Mouse (Mus musculus): ENCODE measurements at regions not wholly inside any gene's neighbourhood (a gene's known extent, or its start where the extent isn't known, plus 50 kb on each side); places are given as distances from the start of the nearest gene placed in this dataset.

DNA sequence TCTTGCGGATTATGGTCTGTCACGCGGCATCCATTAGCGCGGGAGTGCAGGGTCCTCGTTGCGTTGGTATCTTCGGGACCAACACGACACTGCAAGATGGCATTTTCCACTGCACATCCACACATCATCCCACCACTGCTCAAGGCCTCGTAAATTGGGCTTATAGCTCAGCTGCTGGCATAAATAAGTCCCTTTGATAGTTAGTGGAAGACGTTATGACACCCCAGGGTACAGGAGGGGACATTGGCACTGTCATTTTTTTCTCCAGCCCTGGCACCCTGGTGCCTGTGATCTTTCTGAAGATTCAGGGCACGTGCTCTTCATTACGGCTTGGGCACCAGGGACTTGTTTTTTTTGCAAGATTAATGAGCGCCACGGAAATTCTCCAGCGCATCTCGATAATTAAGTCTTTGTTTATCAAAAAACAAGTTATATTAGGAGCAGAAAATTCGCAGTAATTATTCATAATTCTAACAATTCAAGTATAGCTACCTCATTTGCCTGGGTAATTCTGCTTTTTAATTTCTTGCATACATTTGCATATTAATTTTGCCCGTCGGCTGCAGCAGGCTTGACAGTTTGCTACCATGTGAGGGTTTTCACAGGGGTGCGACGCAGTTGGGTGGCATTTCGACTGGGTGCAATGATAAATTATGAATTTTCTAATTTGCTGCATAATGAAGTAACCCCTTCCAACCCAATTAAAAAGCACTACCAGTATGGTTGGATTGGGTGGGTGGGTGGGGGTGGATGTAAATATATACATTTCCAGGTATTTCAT is 119.1 kb downstream of the Vrk1 start:
- no peak for DNase-seq (ENCODE audit: low read depth, low spot score)
- WGBS = 90% methylated on average over 23 of the region's 23 CpGs

- WGBS = 75% methylated on average over 11 of the region's 11 CpGs
- DNase-seq (ENCODE audit: low read depth, low spot score) = no peak
Observed at GRCm38 (mm10) chr12:106130071-106130676, 120.1 kb downstream of the Vrk1 start.

DNA sequence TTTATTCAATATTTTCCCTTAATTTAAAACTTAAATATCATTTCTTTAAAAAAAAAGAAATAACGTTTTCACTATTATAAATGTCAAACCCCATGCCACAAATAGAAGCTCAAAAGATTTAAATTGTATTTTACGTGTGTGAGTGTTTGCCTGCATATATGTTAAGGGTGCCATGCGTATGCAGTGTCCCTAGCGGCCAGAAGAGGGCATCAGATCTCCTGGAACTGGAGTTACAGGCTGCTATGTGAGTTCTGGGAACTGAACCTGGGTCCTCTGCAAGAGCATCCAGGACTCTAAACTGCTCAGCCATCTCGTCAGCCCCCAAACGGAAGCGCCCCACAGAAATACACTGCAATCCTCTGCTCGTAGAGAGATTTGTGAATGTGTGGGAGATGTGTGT is 122.7 kb downstream of the Vrk1 start:
- WGBS = 89% methylated on average over 8 of the region's 8 CpGs

DNA sequence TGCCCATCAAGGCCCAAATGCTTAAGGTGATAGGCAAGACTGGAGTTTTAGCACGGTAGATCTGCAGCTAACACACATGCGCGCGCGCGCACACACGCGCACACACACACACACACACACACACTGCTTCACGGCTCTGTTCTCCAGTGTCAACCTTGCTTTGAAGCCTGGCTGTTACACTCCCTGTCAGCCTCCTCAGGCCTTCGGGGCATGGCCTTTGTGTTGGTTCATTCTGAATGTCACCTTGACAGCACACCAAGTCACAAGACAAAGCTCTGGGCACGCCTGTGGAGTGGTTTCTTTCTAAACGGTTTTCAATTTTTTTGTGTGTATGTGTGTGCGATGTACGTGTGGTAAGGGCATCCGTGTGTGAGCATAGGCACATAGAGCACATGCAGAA is 128.4 kb downstream of the Vrk1 start:
- no peak for DNase-seq (ENCODE audit: low read depth, low spot score)
- 85% methylated on average over 15 of the region's 15 CpGs for WGBS

More for the DNA sequence above, 122.7 kb downstream of the Vrk1 start:
- no peak for DNase-seq (ENCODE audit: low read depth, low spot score)

DNA sequence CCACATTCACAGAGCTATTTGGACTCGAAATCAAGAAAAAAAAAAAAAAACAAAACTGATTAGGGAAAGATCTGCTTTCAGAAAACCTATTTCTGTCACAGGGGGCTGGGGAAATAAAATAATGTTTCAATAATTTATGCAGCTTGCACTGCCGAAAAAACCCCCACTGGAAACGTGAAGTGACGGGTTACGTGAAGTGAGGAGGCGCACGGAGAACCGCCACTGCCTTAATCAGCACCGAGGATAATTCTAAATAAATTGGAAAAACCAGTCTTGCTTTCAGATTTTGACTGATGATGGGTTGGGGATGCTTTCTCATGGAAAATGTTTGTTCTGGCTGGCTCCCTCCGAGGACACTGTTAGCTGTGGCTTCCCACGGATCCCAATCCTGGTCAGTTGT is 129.5 kb downstream of the Vrk1 start:
- no peak for DNase-seq (ENCODE audit: low read depth, low spot score)
- 81% methylated on average over 11 of the region's 11 CpGs for WGBS

GRCm38 (mm10) chr12:106139927-106140326 is 129.9 kb downstream of the Vrk1 start:
- DNase-seq (ENCODE audit: low read depth, low spot score) = no peak
- WGBS = 69% methylated on average over 5 of the region's 5 CpGs

DNA sequence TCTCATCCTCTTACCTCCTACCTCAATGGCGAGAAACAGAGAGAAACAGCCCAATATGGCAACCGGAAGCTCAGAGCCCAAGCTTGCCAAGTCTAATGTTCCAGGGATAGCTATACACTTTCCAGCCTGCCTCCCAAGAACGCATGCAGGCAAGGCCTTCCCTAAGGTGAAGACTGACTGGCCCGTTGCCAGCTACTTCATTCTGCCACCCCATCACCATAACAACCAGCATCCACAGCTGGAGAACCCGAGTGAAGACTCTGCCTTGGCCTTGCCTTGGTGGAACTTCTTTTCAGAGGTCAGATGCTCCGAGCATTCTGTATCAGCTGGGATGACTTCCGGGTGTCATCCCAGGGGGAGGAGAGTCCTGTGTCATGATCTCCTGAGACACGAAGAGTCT is 130.6 kb downstream of the Vrk1 start:
- 76% methylated on average over 8 of the region's 8 CpGs for WGBS
- no peak for DNase-seq (ENCODE audit: low read depth, low spot score)

DNA sequence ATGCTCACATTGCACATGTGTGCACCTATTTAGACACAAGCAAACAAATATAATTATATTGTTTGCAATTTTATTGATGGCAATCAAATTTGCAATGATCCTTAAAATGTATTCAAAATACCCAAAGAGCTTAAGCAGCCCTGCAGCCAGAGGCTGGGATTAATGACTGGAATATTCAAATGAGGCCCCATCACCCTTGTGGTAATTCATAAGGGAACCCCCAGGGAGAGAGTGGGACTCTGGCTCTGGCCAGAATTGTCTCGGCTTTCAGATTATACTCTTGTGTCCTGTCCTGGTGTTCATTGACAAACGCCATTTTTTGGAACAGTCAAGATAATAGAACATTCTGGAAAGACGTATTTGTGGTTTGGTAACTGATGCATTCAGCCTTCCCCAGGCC is 133.5 kb downstream of the Vrk1 start:
- 90% methylated on average over 3 of the region's 3 CpGs for WGBS

GRCm38 (mm10) chr12:106156837-106157236 is 146.8 kb downstream of the Vrk1 start:
- DNase-seq (ENCODE audit: low read depth, low spot score) = no peak
- 59% methylated on average over 6 of the region's 6 CpGs for WGBS

More for the DNA sequence above, 133.5 kb downstream of the Vrk1 start:
- DNase-seq (ENCODE audit: low read depth, low spot score) = no peak

- no peak for DNase-seq (ENCODE audit: low read depth, low spot score)
- 56% methylated on average over 4 of the region's 4 CpGs for WGBS
Observed at GRCm38 (mm10) chr12:106157827-106158226, 147.8 kb downstream of the Vrk1 start.

DNA sequence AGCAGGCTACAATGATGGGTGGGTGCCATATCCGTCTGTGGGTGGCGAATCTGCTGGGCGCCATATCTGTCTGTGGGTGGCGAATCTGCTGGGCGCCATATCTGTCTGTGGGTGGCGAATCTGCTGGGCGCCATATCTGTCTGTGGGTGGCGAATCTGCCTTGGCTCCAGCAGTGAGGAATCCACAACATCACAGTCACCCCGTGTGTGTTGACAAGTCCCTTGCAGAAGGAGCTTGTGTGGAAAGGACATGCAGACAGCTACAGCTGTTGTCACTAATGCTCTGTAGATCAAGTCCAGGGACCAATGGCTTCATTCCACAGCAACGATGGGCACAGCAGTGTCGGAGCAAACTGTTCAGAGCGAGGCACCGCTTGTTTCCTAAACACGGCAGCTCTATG is 148.6 kb downstream of the Vrk1 start:
- 91% methylated on average over 14 of the region's 14 CpGs for WGBS
- DNase-seq (ENCODE audit: low read depth, low spot score) = no peak

DNA sequence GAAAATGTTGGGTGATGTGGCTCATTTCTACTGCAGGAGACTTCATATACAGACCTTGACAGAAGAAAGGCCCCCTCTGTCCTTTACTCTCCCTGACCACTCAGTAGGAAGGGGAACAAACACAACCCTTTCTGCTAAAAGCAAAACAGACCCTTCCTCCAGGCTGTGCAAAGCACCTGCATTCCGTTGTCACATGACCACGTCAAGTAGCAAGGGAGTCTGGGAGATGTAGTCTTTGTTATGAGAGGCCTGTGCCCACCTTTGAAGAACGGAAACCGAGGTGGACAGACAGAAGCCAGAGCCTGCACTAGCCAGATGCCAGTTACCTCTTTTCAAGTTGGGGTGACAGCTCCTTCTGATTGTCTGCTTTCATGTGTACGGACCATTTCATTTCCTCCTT is 161.3 kb downstream of the Vrk1 start:
- DNase-seq (ENCODE audit: low read depth, low spot score) = no peak
- 59% methylated on average over 5 of the region's 5 CpGs for whole genome bisulfite sequencing

DNA sequence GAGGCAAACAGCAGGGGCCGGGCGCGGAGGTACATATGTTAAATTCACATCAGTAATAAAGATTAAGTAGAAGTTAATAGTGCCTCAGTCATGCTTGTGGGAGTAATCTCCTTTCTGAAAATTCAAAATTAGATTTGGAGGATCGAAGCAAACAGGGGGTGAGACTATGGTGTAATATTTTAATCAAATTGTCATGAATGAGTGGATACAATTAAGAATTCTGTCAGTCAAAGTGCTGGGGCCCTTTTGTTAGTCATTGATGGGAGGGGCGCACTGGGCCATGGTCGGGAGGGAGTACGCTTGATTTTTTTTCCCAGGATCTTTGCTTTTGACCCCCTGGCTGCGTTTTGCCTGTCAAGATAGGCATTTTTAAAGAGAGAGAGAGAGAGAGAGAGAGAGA is 163.2 kb downstream of the Vrk1 start:
- DNase-seq (ENCODE audit: low read depth, low spot score) = no peak
- WGBS = 43% methylated on average over 8 of the region's 8 CpGs

DNA sequence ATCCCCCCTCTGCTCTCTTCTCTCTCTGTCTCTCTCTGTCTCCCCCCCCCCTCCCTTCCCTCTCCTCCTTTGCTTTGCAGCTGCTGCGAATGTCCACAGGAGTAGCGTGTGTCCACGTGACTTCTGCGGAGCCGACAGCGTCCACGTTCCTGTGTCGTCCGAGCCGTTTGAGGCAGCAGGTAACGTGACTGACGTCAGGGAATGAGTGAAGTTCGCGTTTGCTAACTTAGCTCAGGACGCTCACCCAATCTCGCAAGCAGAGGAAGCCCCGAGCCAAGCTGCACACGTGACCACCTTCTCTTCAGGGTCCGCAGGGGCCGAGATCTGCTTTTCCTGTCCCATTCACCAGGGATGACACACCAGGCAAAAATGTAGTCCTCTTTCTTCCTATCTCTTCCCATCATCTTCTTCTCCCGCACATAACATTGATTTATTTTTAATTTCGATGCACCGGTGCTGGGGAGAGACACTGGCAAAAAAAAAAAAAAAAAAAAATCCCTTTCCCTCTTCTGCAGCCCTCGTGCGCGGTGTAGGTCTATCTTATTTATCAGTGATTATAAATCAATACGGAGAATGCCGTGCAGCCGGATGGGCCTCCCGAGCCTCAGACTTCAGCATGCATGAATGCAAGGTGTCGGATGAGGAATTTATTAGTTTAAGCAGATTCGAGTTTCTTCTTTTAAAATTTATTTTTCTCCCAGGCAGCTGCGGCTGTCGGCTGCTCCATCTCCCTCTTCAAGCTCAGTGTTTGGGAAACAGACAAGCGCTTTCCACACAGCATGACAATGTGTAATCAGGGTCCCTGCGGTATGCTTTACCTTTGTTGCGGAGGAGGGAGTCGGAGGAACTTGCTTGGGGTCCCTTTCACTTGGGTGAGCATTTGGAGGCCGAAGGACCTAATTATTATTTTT is 164.3 kb downstream of the Vrk1 start:
- 2% methylated on average over 39 of the region's 39 CpGs for WGBS
- no peak for DNase-seq (ENCODE audit: low read depth, low spot score)

- no peak for DNase-seq (ENCODE audit: low read depth, low spot score)
- WGBS = 6% methylated on average over 27 of the region's 27 CpGs
Observed at GRCm38 (mm10) chr12:106174981-106175700, 165.1 kb downstream of the Vrk1 start.

DNA sequence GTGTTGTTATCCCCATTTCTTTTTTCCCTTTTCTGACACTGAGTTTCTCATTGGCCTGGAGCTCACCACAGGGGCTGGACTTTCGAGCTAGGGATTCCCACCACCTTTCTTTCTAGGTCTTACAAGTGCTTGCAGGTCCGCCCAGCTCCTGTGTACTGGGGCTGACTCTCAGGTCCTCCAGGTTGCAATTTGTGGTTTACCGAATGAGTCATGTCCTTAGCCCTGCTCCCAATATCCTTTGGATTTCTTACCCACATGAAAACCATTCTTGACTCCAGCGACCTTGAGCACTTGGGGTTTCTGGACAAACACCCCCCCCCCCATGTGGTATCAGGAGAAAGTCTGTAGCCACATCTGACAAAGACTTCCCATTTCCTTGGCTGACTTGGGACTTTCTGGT is 167.3 kb downstream of the Vrk1 start:
- no peak for DNase-seq (ENCODE audit: low read depth, low spot score)
- 49% methylated on average over 4 of the region's 4 CpGs for WGBS

DNA sequence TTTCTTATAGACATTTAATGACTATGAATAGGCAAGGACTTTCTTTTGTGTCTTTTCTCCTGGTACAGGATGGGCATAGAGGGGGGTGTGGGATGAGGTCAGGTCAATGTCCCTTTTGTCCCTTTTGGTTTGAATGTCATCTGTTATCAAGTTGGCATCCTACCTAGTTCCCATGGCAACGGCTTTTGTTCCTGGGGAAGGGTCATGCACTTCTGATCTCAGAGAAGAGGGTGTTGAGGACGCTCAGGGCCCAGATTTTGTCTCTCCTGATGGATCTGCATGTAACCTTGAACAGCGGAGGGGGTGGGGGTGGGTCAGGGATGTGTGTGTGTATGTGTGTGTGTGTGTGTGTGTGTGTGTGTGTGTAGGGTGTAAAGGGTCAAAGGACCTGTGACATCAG is 167.8 kb downstream of the Vrk1 start:
- no peak for DNase-seq (ENCODE audit: low read depth, low spot score)
- 73% methylated on average over 3 of the region's 3 CpGs for WGBS

- DNase-seq (ENCODE audit: low read depth, low spot score) = no peak
- WGBS = 80% methylated on average over 11 of the region's 11 CpGs
Observed at GRCm38 (mm10) chr12:106178688-106179205, 168.7 kb downstream of the Vrk1 start.

GRCm38 (mm10) chr12:106182923-106183322 is 172.9 kb downstream of the Vrk1 start:
- 73% methylated on average over 7 of the region's 7 CpGs for WGBS
- no peak for DNase-seq (ENCODE audit: low read depth, low spot score)

GRCm38 (mm10) chr12:106183973-106184372 is 173.9 kb downstream of the Vrk1 start:
- no peak for DNase-seq (ENCODE audit: low read depth, low spot score)
- WGBS = 44% methylated on average over 5 of the region's 5 CpGs

All from large intestine, adult 2 months (tissue).